Mouse (Mus musculus) CD4-positive, CD25-positive, alpha-beta regulatory T cell, adult 2 months (primary cell): ENCODE measurements around the gene Kif13a.

Experiments used
- DNase-seq: peaks from one replicate; pipeline ENCODE4 v3.0.0-alpha.2; 2012; ENCODE audit warnings: low read depth, low spot score

The Kif13a gene

DNA sequence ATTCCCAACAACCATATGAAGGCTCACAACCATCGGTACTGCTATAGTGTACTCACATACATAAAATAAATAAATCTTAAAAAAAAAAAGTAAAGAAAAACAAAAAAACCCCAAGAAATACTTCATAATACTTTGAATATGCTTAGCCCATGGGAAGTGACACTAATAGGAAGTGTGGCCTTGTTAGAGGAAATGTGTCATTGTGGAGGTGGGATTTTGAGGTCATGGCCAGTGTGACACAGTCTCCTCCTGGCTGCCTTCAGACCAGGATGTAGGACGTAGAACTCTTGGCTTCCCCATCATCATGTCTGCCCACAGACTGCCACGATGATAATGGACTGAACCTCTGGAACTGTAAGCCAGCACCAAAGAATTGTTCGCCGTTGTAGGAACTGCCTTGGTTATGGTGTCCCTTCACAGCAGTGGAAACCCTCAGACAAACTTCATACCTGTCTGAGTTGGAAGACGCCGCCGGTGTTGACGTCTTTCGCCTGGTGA, 143.6 kb downstream of the Kif13a start:
- DNase-seq, result no peak

DNA sequence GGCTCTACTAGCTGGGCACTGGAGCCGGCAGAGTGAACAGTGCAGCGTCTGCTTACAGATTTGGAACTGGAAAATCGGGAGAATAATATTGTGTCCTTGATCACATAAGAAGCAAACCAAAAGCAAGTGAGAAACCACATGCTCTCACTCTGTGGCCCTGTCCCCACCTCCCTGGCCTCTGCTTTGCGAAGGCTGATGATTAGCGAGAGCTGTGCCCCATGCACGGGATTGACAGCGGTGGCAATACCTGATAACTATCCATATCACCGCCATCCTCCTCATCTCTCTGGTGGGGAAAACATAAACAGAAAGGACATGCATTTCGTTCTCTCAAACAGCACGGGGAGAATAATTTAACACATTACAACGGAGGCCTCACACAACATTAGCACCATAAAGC, 149.3 kb downstream of the Kif13a start:
- DNase-seq, result peak; percentile 13

DNA sequence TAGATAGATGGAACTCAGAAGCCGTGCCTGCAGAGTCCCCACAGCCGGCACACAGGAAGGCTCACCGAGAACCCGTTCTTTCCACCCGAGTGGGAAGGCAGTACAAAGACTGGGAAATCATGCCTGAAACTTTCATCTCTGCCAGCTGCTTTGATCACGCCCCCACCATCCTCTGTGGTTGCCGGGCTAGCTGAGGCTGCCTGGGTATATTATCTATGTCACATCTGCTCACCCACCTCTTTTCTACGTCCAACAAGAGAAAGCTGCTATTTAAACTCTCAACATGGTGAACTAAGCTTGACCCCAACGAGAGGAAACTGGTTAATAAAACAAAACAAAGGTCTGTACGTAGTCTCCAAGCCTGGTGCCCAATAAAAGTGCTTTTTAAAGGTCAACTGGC, 149.8 kb downstream of the Kif13a start:
- DNase-seq, result peak; percentile 75

DNA sequence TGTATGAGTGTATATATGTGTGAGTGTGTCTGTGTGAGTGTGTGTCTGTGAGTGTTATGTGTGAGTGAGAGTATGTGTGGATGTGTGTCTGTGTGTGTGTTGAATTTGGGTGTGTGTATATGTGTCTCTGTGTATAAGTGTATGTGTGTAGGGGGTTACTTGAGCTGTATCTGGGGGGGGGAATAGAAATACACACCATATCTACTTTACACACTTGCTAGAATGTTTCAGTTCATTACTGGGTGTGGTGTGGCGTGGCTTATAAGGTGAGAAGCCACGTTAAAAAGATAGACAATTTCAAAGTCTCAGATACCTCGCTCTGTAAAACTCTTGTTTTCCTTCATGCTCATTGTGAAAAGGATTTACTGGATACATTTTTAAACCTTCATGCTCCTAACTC, 152.2 kb downstream of the Kif13a start:
- DNase-seq, result no peak

DNA sequence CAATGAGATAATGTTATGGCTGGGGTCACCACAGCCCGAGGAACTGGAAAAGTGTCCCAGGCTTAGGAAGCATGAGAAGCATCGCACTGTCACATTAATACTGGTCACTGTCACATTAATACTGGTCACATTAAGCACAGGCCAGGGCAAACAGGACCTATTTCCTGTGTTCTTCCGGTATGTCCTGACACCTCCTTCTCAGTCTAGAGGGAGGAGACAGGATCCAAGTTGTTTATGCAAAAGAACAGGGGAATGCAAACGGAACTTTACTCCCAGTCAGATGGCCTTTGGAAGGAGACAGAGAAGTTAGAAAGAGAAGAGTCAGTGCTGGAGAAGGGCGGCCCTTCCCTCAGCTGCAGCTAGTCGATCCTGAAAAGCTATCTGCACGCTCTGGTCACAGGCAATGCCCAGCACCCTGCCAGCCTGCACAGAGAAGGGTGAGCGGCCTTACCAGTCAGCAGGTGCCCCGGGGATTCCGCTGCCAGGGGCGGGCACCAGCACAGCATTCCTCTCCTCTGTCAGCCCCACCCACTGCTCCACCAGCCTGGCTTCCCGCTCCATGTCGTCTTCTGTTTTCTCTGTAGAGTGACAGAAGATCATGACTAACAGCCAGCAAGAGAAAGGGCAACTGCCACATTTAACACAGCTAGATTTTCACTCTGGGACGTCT, 152.9 kb downstream of the Kif13a start:
- no peak for DNase-seq

DNA sequence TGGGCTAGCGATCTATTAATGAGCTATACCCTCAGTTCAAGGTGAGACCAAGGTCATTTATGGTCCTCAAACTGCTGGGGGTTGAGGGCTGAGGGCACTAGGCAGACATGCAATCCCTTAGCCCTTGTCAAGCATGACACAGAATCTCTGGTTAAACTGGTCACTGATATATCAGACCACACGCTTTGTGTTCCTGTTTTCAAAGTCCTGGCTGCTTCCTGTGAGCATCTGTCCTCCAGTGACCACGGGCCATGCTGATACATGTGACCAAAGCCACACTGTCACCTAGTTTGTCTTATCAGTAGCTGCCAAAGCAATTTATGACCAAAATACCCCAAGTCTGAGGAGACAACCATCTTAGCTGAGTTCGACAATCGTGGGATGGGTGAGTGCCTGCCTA, 154.7 kb downstream of the Kif13a start:
- DNase-seq, result no peak

DNA sequence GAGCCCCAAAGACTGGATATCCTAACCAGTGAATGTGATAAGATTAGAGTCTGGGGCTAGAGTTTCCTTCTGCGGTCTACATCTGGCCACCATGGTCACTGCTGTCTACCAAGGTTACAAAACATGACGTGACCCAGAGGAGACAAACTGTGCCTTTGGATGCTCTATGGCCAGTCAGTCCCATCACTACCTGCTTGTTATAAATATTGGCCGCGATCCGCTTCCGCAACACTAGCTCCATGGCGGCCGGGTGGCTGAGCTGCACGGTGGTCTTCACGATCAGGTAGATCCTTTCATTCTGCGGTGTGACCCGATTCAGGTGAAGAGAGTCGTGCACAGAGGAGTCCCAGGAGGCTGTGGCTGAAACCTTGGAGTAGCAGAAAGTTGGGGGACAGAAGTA, 157.1 kb downstream of the Kif13a start:
- DNase-seq, result no peak

DNA sequence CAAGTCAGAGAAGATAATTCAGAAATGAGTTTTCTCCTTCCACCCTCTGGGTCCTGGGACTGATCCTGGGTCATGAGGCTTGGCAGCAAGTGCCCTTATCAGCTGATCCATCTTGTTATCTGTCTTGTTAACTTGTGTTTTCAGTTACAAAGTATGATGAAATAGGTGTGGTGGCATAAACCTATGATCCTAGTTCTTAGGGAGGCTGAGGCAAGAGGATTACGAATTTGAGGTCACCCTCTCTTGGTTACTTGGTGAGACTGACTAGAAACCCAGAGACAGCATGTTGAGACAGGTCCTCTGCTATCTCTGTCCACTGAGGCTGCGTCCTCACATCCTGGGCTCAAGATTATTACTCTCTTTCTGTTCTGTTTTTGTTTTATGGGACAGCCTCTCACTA, 164.3 kb downstream of the Kif13a start:
- no peak for DNase-seq

DNA sequence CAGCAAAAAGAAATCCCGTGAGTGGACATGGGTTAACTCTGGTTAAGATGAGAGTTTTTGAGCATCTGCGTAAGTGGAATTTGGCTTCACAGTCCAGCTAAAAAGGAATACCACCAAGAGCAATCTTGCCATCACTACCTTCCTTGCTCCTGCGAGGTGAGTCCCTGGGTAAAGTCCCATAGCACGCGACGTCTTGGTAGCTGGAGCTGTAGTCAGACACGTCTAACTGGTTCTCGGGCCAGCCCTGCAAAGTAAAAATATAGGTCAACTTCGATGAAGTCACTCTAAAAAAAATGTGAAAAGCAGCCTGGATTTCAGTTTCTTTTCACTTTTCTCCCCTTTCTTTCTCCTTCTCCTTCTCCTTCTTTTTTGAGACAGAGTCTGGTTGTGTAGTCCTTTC, 166.5 kb downstream of the Kif13a start:
- DNase-seq, result no peak

DNA sequence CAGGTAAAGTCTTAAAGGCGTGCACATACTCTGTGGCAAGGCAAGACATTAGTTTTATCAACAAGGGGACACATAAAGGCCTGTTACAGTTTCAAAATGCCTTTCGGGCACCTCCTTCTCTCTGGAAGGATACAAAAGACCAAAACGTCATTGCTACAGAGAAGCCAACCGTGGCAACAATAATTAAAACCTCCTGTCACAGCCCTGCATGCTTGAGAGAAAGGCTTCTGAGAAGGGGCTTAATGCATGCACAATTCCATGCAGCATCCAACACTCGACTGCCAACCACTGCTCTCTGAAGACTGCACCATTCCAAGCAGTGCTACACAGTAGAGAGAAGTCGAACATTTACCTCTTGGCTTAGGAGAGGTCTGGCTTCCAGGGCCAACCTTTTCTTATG, 168.7 kb downstream of the Kif13a start:
- no peak for DNase-seq

DNA sequence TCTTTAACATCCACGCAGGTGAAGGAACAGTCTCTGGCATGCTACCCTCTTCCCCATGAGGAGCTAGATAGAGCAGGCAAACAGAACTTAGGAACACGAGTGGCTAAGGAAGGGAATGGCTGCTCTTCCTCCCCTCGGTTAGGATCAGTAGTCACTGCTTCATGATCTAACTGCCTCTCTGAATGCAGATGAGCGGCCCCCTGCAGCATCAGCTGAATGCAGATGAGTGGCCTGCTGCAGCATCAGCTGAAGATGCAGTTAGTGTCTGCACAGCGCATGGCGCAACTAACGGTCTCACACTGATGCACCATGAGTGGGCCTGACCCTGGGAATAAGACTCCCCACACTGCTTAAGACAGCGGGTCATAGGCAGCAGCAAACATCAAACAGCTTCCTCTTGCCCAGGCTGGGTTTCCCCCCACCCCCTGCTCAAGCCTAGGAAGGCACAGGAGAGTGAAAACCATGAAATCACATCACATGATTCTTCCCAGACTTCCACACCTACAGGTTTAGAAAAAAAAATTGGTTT, 170.3 kb downstream of the Kif13a start:
- no peak for DNase-seq

DNA sequence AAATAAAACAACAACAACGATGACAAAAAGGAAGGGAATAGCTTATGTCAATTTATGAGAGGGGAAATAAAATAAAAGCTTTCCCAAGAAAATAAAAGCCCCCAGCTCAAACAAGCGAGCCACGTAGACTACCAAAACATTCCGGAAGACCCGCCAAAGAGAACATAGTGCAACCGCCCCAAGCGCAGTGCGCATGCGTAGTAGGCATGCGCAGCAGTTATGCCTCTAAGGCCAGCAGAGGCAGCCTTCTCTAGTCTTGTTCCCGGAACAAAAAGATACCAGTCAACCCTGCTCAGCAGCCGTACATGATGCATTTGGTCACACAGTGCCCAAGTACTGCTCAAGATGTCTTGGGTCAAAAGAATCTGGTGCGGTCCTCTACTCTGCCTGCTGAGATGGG, 171.0 kb downstream of the Kif13a start:
- no peak for DNase-seq

DNA sequence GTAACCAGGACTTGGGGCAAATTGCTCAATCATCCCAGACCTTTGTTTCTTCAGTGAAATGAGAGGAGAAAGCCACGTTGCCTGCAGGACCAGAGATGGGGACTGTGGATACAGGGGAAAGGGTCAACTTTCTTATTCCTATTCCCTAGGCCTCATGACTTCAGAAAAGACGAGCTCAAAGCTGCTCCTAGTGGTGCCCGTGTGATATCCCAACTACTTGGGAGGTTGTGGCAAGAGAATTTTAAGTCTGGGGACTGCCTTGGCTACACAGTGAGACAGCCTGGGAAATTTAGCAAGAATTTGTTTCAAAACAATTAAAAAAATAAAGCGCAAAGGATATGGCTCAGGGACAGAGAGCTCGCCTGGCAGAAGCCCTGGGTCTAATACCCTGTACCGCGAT, 171.7 kb downstream of the Kif13a start:
- no peak for DNase-seq

DNA sequence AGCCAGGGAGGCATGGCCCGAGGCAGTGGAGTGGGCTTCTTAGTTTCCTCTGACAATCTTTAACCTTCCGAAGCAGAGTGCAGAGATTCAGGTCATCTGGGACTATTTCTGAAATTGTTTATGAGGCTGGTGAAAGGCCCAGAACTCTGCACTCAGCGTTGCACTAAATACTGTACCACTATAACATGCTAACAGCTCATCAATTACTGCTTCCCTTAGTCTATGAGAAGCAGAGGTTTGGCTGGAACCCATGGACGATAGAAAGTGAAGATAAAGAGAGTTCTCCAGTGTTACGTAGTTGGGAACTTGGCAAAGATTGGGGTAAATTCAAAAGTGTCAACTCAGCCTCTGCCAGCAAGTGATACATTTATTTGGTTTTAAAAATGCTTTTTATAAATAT, 176.4 kb downstream of the Kif13a start:
- DNase-seq, result no peak

DNA sequence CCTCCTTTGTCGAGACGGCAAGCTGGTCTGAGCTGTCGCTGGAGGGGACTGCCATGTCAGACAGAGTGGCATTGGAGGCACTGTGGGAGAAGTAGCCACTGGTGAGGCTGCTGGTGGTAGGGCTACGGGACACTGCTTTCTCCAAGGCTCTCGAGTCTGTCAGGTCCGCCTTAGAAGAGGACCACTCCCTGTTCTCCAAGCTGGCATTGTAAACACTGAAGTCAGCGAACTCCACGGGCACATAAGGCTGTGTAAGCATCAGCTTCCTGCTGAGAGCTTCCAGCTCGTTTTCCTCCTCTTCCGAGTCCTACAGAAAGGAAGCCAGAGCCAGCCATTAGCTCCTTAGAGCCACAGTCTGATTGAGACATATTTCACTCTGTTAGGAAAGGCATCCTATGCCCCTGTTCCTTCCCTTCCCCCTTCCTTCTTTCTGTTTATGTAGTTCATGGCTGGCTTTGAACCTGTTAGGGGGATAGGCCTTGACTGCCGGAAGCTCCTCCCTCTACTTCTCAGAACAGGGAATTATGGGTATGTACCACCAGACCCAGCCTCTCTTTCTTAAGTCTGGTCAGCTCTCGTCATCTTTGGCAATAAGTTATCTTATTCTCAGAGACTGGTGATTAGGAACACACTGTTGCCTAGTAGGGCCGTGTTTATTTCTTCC, 177.0 kb downstream of the Kif13a start:
- no peak for DNase-seq

DNA sequence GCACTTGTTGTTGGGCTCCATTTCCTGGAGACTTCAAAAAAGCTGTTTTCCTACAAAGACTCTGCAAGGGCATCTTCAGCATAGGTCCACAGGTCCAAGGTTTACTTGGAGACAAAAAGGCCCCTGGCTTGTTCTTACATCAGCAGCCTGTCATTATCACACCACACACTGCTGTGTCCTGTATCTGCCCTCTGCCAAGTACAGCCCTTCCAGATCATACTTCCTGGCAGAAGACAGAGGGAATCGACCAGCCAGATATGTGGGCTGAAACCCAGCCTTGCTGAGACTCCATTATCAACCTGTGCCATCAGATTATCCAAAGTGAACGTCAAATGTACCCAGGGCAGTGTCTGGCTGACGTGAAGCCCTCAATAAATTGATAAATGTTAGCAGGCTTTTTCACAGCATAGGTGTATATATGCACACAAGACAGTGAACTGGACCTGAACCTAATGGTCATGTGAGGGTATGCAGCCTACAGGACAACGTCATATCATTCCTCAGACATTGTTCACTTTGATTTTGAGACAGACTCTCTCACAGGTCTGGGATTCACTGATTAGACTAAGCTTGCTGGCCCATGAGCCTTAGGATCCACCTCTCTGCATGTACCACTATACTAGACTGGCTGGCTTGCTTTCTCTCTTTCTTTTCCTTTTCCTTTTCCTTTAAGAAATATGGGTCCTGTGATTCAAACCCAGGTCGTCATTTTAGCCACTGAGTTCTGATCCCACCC, 181.4 kb downstream of the Kif13a start:
- no peak for DNase-seq

DNA sequence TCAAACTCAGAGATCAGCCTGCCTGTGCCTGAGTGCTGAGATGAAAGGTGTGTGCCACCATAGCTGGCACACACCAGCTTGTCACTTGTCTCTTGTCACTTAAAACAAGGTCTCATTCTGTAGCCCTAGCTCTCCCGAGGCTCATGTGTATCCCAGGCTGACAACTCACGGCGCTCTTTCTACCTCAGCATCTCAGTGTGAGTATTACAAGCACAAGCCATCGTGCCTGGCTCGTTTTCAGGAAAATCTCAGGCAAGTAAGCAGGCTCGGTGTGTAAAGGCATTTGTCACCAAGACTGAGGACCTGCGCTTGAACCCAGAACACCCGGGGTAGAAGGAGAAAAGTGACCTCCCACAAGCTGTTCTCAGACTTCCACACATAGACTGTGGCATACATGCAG, 185.8 kb downstream of the Kif13a start:
- DNase-seq, result no peak

DNA sequence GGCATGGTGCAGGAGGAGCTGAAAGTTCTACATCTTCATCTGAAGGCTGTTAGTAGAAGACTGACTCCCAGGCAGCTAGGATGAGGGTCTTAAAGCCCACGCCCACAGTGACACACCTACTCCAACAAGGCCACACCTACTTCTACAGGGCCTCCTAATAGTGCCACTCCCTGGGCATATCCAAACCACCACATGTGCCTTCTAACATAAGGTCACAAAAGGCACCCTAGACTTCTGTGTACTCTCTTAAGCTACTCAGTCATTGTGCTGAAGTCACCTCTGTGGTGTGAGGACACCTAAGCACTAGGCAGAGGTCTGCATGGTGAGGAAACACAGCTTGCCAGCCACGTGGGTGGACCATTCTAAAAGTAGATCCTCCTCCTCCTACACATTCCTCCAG, 187.3 kb downstream of the Kif13a start:
- DNase-seq, result no peak

DNA sequence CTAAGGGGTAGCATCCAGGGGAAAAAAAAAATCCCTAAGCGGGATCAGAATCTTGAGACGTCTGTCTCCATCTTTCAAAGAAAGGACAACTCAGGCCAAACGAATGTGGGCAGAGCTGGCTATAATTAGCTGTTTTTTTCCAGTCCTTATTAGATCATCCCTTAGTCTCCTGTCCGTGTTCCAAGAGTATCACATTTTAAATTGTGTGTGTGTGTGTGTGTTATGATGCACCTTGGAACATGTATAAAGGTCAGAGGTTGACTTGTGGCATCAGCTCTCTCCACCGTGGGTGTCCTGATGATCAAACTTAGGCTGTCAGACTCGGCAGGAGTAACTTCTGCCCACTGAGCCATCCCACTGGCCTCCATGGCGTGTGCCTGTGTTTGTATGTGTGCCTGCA, 190.2 kb downstream of the Kif13a start:
- DNase-seq, result no peak

DNA sequence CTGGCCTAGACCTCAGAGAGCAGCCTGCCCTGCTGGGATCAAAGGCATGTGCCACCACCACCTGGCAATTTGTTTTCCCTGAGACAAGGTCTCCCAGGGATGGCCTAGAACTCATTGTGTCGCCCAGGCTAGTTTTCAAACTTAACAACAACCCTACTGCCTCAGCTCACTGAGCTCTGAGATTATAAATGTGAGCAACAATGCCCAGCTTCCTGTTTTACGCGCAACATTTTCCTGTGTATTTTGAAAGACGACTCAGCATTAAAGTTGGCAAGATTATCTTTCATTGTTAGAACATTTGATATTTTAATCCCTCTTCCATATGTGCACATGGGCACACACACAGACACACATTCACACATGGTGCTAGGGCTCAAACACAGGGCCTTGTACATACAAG, 192.2 kb downstream of the Kif13a start:
- peak; percentile 41 for DNase-seq

DNA sequence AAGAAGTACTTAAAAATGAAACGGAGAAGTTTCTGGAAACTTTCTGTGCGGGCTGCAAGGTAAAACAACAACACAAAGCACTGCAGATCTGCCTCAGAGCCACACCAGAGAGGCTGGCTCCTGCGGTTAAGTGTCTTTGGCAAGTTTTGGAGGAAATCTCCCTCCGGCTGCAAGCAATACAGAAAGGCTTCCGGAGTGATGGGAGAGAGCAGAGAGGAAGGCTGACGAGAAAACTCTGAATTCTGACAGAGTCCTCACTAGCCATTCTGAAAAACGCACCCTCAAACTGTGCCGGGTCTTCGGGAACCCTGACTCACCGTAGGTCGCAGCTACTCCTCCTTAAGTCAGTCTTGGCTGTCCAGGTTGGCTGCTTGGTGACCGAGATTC, 193.2 kb downstream of the Kif13a start:
- DNase-seq, result peak; percentile 67

DNA sequence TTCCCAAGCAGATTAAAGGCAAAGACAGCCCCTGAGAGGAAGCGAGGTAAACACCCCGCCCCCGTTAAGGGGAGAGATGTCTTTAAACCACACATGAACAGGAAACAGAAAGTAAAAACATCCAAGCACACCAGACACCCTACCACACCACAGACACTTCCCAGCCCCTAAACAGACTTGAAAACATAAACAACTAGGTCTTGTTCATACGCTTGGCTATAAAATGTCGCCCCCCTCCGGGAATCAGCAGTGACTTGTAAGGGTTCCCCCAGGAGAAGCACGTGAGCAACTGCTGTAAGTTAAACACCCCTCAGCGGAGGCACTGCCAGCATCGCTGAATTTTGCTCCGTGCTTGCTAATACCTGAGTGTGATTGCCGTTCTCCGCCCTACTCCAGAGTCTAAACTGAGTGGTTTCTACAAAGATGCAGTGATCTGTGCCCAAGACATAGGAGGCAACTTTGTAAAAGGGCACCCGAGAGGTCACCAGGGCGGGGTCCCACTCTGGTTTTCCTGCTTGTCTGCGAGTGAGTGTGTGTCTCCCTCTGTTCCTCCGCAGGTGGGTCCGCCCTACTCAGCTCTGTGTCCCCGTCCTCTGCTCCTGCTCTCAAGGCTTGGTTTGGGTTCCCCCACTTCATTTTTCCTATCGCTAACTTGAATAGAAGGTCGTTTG, 193.7 kb downstream of the Kif13a start:
- DNase-seq, result peak; percentile 86
